Mouse (Mus musculus) liver, adult 2 months (tissue): Measurements from ENCODE around the gene Trappc3.

ENCODE experiments used
- CTCF ChIP-seq: fragments of 200-500 bp; IDR thresholded peaks from 2 replicates; pipeline ENCODE4 v1.5.1; 2011; ENCODE audit warnings: low read depth, low read length, control low read depth
- POLR2A ChIP-seq: fragments of 200-500 bp; IDR thresholded peaks from 2 replicates; pipeline ENCODE4 v1.6.1; 2011; ENCODE audit warnings: low read length, control low read depth; ENCODE audit not compliant: insufficient read depth; ENCODE audit errors: extremely low read depth

GRCm38 (mm10) chr4:126313202-126313601, 51.1 kb downstream of the Trappc3 start:
- TF ChIP-seq CTCF (no peak), POLR2A (no peak)
